Mouse (Mus musculus) cerebellum, postnatal 10 days (tissue): ENCODE results near the gene Kcnip1.

ENCODE experiments used
- DNase-seq, 2 experiments: peaks; one replicate each; pipeline ENCODE4 v3.0.0; 2021; ENCODE audit warnings: mixed read lengths in 2 of 2

Kcnip1 gene

DNA sequence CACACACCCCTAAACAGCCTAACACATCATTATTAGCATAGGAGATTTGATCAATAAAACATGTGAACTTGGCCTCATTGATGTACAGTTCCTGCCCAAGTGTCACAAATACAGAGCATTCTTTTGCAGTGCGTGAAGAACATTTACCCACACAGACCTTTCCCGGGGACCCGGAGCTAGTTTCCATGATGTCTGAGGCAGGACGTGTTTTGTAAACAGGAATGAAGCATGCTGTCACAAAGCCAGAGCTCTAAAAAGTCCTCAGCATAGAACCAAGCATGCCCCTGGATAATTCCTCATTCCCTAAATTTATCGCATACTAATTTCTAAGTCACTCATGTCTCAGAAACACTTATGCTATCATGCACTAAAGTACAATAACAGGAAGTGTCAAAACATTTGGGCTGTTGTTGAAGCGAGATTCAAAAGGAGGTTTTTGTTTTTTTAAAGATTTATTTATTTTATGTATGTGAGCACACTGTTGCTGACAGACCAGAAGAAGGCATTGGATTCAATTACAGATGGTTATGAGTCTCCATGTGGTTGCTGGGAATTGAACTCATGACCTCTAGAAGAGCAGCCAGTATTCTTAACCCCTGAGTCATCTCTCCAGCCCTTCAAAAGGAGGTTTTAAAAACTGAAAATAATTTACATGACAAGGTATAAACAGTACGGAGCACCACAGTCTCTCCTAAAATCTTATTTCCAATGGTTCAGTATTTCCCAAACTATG lies 336.9 kb downstream of the Kcnip1 start:
- DNase-seq, result no peak

DNA sequence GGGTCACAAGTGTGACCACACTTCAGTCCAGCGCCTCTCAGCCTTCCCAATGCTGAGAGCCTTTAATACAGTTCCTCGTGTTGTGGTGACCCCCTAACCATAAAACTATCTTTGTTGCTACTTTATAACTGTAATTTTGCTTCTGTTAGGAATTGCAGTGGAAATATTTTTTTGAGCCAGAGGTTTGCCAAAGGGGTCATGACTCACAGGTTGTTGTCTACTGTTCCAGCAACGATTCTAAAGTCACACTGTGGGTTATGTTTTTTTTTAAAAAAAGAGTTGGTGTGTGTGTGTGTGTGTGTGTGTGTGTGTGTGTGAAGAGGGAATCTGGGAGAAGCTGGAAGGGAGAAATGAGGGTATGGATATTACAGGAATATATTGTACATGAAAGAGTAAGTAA lies 337.7 kb downstream of the Kcnip1 start:
- no peak for DNase-seq

DNA sequence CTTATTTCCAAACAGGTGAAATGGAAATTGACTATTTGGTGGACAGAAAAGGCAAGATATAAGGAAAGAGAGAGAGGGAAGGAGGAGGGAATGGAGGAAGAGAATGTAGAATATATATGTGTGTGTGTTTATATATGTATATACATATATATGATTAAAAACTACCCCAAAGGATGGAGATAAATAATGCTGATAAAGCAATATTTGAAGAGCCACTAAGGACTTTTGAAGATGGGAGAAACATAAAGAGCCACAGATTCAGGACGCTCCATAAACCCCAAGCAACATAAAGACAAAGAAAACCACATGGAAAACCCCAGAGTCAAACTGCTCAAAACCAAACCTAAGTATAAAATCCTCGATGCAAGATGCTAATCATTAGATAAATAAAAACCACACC lies 338.5 kb downstream of the Kcnip1 start:
- no peak for DNase-seq

DNA sequence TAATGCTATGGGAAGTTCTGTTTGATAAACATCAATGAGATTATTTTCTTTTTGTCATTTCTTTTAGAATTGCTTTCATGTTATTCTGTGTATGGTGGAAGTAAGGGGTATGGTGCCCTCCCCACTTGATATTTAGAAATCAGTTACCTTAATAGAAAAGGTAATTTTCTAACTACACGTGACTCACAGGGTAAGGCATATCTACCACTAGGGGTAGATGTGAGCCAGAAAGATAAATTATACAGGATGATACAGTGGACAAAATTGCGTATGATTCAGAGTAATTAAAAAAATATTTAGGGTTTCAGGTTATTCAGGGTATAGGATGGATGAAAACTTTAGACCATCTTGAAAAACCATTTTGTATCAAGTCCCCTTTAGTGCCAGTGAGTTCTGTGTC lies 343.6 kb downstream of the Kcnip1 start:
- DNase-seq, result no peak

DNA sequence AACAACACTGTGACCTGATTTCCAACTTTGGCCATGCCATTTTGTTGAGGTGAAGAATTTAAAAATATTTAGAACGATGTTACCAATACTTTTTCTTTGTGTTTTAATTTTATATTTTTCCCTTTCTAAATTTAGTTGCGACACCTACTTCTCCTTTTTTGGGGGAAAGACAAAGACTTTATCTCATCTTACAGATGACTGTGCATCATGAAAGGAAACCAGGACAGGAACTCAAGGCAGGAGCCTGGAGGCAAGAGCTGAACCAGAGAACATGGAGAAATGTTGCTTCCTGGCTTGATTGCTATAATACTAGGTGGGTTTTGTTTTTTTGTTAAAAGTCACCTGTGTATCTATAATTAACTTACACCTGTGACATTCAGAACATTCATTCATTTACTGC lies 355.8 kb downstream of the Kcnip1 start:
- no peak for DNase-seq

DNA sequence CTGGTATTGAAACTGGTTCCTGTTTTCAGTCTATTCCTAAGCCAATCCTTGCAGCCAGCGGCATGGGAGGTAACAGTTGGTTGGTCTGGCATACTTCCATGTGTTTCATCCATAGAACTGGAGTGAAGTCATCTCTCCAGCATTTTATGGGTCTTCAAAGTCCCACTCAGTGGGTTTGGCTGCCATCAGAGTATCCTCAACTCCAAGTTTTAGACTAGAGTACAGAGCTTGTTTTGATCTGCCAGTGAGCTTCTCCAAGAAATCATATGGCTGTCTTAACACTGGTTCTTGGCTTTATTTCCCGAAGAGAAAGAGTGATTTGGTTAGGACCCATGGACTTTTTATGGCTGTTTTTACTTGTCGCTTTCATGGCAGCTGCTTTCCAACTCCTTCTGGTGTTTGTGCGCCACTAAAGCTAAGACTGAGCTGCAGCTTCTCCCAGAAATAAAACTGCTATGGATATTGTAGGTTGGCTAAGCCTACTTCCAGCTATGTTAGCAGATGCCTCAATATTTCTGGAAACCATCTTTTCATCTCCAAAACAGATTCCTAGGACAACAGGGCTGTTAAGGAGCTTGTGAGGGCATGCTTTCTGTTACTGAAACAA lies 365.7 kb downstream of the Kcnip1 start:
- peak in 1 of 2 experiments; percentile 32 for DNase-seq

DNA sequence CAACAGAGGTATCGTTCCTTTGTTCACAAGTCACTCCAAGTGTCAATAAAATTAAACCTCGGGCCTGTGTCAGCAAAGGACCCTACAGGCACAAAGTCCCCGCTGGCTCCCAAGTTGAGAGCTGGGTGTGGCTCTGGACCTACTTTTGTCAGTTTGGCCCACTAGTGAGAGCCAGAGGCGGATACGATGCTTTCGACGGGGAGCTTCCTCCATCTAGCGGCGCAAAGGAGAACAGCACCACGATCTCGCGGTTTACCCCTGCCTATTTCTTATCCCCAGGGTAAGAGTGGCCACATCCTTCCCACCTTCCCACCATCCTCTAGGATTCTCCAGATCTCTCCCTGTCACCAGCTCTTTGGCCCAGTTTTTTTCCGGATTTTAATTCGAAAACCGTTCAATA lies 378.7 kb downstream of the Kcnip1 start:
- peak; percentile 83 to 86 for DNase-seq

DNA sequence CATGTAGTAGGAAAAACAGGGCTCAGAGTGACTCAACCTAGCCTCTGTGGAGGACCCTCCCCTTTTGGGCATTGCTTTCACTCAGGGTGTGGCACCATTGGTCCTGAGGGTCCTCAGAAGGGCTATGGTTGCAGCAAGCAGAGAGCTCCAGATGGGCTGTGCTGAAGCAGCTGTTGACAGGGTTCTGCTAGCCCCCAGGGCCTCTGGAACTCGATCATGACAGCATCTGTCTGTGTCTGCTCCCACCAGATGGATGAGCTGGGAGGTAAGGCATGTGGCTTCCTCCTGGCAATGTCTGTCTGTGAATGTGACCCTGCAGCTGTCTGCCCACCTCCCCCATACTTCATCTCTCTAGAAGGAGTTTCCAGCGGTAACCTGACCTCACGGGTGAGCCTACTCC lies 385.2 kb downstream of the Kcnip1 start:
- DNase-seq, result no peak

DNA sequence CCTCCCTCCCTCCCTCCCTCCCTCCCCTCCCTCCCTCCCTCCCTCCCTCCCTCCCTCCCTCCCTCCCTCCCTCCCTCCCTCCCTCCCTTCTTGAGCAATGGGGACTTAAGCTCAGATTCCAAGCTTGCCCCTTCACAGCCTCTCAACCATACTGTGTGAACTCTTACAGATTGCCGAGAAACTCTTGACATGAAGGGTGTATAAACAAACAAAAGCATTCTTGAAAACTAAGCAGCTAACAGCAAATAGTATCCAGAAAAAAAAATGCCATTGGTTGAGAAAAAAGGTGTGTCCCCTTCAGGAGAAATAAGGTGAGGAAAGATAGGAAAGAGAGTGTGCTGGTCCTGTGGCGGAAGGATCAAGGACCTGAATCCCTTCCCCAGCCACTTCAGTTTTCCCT lies 389.8 kb downstream of the Kcnip1 start:
- no peak for DNase-seq

DNA sequence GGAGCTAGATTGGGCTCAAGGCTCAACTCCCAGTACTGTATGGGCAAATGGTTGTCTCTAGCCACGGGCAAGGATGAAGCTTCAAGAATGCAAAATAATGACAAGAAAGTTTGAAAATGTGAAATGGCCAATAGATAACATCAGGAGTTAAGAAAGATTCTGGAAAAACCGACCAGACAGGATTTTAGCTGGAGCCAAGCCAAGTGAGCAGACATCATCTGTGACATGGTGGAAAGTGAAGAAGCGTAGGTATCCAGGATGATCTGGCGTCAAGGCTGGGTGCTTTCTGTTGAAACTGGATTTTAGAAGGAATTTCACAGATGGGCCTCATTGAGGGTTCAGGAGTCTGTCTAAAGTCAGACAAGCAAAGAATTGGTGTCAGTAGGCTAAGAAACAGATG lies 394.0 kb downstream of the Kcnip1 start, which contains the start of gene D130052B06Rik:
TSS of gene D130052B06Rik (plus strand) at position 317 of the 400 bp plus-strand sequence.
- DNase-seq, result peak in 1 of 2 experiments; percentile 26

DNA sequence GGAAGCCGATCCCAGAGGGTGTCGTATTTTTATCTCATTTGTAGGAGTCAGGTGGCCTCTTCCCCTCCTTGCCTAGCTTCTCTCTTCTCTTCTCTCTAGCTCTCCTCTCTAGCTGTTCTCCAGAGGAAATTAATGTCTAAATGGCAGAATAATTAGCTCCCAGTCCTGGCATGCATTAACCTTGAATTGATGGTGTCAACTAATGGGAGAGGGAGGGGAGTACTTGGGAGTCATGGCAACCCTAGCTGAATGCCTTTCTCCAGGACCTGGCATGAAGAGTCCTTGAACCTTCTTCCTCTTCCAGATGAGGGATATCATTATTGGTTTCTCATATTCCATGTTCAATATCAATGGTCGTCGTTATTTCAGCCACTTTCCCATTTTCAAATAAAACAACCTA lies 396.3 kb downstream of the Kcnip1 start:
- no peak for DNase-seq

DNA sequence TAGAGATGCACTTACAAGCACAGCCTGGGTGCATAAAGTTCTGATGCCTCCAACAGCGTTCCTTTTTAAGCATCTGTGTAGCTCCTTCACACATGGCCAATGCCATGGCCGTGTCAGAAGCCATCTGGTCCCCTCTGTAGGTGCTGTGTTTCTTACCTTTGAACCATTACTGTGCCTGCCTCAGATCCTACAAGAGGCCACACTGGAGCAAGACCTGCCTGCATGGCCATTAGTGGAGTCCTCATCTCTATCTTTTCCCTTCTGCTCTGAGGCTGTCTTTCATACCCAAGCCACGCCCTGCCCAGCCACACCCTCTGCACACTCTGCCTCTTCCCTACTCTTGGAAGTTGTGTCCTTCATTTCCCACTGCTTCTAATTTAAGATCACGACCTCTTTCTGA lies 400.1 kb downstream of the Kcnip1 start:
- no peak for DNase-seq

DNA sequence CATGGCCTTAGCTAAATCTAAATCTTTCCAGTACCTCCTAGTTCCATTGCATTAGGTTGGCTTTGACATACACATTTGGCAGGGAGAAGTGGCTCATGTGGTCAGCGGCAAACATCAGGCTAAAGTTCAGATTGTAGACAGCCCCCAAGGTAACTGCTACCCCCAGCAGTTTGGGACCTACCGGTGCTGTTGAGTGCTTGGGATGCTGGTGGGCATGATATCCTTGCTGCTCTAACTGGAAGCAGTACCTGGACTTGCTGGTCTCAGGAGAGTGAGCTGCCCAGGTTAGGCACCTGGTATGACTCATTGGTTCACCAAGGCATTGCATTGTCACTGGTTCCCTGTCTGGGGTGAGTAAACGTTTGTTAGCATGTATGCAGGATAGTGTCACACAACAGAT lies 402.2 kb downstream of the Kcnip1 start:
- DNase-seq, result no peak

DNA sequence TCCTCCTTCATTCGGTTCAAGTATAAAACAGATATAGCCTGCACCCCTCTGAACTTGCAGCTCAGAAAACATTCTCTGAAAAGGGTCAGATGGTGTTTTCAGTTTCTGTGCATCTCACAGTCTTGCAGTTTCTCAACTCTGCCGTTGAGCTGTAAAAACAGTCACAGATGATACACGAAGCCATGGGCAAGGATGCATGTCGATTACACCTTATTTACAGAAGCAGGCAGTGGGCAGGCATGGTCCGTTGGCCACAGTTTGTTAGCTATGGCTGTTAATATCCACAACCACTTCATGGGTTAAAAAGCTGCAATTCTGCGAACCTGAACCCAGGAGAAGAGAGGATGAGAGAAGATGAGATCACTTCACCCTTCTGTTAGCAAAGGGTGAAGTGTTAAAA lies 406.3 kb downstream of the Kcnip1 start:
- DNase-seq, result no peak

DNA sequence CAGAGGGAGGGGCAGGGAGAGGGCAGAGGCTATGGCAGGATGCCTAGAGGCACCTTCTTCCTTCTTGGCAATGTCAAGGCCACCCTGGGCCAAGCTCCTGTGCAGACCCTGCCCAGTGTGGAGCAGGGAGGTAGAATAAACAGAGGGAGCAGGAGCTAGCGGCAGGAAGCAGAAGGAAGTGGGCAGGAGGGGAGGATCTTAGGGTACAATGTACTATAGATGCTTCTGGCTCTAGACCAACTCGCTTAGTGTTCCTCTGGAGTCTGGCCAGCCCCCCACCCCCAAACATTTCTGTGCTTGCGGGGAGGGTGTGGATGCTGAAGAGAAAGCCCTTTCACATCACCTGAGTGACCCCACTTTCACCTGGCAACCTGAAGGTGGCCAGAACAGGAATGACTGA lies 413.3 kb downstream of the Kcnip1 start:
- DNase-seq, result peak in 1 of 2 experiments; percentile 10
